Mouse (Mus musculus) midbrain, embryonic 11.5 days (tissue): ENCODE measurements around the gene Gm10300. TPM values are rescaled to one million over a fixed set of nuclear protein-coding genes. Genes with fewer than 3 reads are reported as not detected.

ENCODE experiments used
- ATAC-seq: fragments of 200-750 bp; cut with Nextera tagmentation; 2 replicates; pipeline ENCODE4 v1.8.0; 2017; ENCODE audit warnings: moderate TSS enrichment, moderate library complexity; ENCODE audit not compliant: low FRiP score
- DNase-seq: peaks from one replicate; pipeline ENCODE4 v3.0.0; 2015; ENCODE audit warnings: low spot score; ENCODE audit errors: missing footprints
- H3K27ac ChIP-seq: fragments of 300-500 bp; sonication (generic); 2 replicates; pipeline ENCODE4 v1.5.1; 2014; ENCODE audit warnings: low read depth, low read length
- H3K27me3 ChIP-seq: fragments of 300-500 bp; sonication (generic); 2 replicates; pipeline ENCODE4 v1.6.1; 2014; ENCODE audit warnings: mild to moderate bottlenecking, low read length, moderate library complexity, mixed read lengths; ENCODE audit not compliant: control insufficient read depth, insufficient read depth
- H3K36me3 ChIP-seq: fragments of 300-500 bp; sonication (generic); 2 replicates; pipeline ENCODE4 v1.6.1; 2014; ENCODE audit warnings: mild to moderate bottlenecking, low read length, moderate library complexity, mixed read lengths; ENCODE audit not compliant: control insufficient read depth, insufficient read depth
- H3K4me1 ChIP-seq: fragments of 300-500 bp; sonication (generic); 2 replicates; pipeline ENCODE4 v1.6.1; 2014; ENCODE audit warnings: low read length; ENCODE audit not compliant: control insufficient read depth, insufficient read depth
- H3K4me2 ChIP-seq: fragments of 300-500 bp; sonication (generic); 2 replicates; pipeline ENCODE4 v1.6.1; 2014; ENCODE audit warnings: mild to moderate bottlenecking, moderate library complexity
- H3K4me3 ChIP-seq: fragments of 300-500 bp; sonication (generic); 2 replicates; pipeline ENCODE4 v1.5.1; 2014; ENCODE audit warnings: low read depth, low read length
- H3K9ac ChIP-seq: fragments of 300-500 bp; sonication (generic); 2 replicates; pipeline ENCODE4 v1.6.1; 2014; ENCODE audit warnings: low read length
- H3K9me3 ChIP-seq: fragments of 300-500 bp; sonication (generic); 2 replicates; pipeline ENCODE4 v1.6.1; 2016; ENCODE audit warnings: low read length; ENCODE audit not compliant: control insufficient read depth
- WGBS: fragments of 180-500 bp; shearing (Covaris S2); extraction: QIAGEN DNeasy Blood & Tissue Kit; methylation state at CpG from one replicate; pipeline ENCODE4 v1.1.7; 2014; 5-methylcytosine and 5-hydroxymethylcytosine counted together
- polyA plus RNA-seq: library from polyadenylated mRNA; unstranded; fragments of >200 nt; fragmentation: Nextera tagmentation; extraction: Ambion mirVana; gene quantifications from 2 replicates; pipeline ENCODE4 v1.2.1, GENCODE M21; 2014

The Gm10300 gene
- polyA plus RNA-seq, 1 experiment from 2014 or later: not detected

- WGBS: 26% methylated on average over 7 of the region's 7 CpGs
- Histone ChIP-seq H3K4me3 (no peak overlapping the region), H3K9me3 (no peaks in the 10 kb centered on the region), H3K9ac (no peak overlapping the region), H3K27ac (no peak overlapping the region), H3K4me1 (peaks cover 5% of the 10 kb centered on the region), H3K4me2 (no peak overlapping the region), H3K27me3 (no peaks in the 10 kb centered on the region), H3K36me3 (no peaks in the 10 kb centered on the region)
- DNase-seq (peak; percentile 95), ATAC-seq (no peak)
Observed at GRCm38 (mm10) chr4:132088921-132089320, 14.4 kb downstream of the Gm10300 start.

GRCm38 (mm10) chr4:132093136-132093535, 18.6 kb downstream of the Gm10300 start:
- ATAC-seq: no peak
- Histone ChIP-seq H3K4me1 (no peaks in the 10 kb centered on the region), H3K4me3 (no peak overlapping the region), H3K4me2 (no peak overlapping the region), H3K36me3 (no peaks in the 10 kb centered on the region), H3K9me3 (no peaks in the 10 kb centered on the region), H3K9ac (no peak overlapping the region), H3K27me3 (no peaks in the 10 kb centered on the region), H3K27ac (no peak overlapping the region)
- DNase-seq: peak; percentile 66
- WGBS: 79% methylated on average over 6 of the region's 6 CpGs

- H3K4me1 ChIP-seq: no peaks in the 10 kb centered on the region
- no peaks in the 10 kb centered on the region for H3K9me3 ChIP-seq
- no peak for ATAC-seq
- no peak overlapping the region for H3K9ac ChIP-seq
- no peak overlapping the region for H3K27ac ChIP-seq
- DNase-seq: no peak
- no peak overlapping the region for H3K4me3 ChIP-seq
- no peaks in the 10 kb centered on the region for H3K27me3 ChIP-seq
- WGBS: 93% methylated on average over 5 of the region's 5 CpGs
- no peak overlapping the region for H3K4me2 ChIP-seq
- H3K36me3 ChIP-seq: no peaks in the 10 kb centered on the region
Observed at GRCm38 (mm10) chr4:132093928-132094327, 19.4 kb downstream of the Gm10300 start.

- WGBS: 85% methylated on average over 7 of the region's 7 CpGs
- H3K9me3 ChIP-seq: no peaks in the 10 kb centered on the region
- DNase-seq (peak; percentile 0), ATAC-seq (no peak)
- H3K4me2 ChIP-seq: no peak overlapping the region
- no peaks in the 10 kb centered on the region for H3K4me1 ChIP-seq
- H3K36me3 ChIP-seq: no peaks in the 10 kb centered on the region
- H3K4me3 ChIP-seq: no peak overlapping the region
- H3K27ac ChIP-seq: no peak overlapping the region
- no peak overlapping the region for H3K9ac ChIP-seq
- H3K27me3 ChIP-seq: no peaks in the 10 kb centered on the region
Observed at GRCm38 (mm10) chr4:132095043-132095442, 20.5 kb downstream of the Gm10300 start.

- H3K9me3 ChIP-seq: no peaks in the 10 kb centered on the region
- 77% methylated on average over 5 of the region's 5 CpGs for WGBS
- no peaks in the 10 kb centered on the region for H3K27me3 ChIP-seq
- no peak overlapping the region for H3K4me2 ChIP-seq
- no peaks in the 10 kb centered on the region for H3K4me1 ChIP-seq
- no peak overlapping the region for H3K4me3 ChIP-seq
- H3K36me3 ChIP-seq: no peaks in the 10 kb centered on the region
- peak; percentile 77 for DNase-seq
- no peak for ATAC-seq
- H3K9ac ChIP-seq: no peak overlapping the region
- H3K27ac ChIP-seq: no peak overlapping the region
Observed at GRCm38 (mm10) chr4:132099548-132099947, 25.1 kb downstream of the Gm10300 start.

GRCm38 (mm10) chr4:132101152-132101551, 26.7 kb downstream of the Gm10300 start:
- 45% methylated on average over 3 of the region's 3 CpGs for WGBS
- Histone ChIP-seq H3K27ac (no peak overlapping the region), H3K4me2 (no peak overlapping the region), H3K9me3 (no peaks in the 10 kb centered on the region), H3K9ac (no peak overlapping the region), H3K27me3 (no peaks in the 10 kb centered on the region), H3K36me3 (no peaks in the 10 kb centered on the region), H3K4me3 (no peak overlapping the region), H3K4me1 (no peaks in the 10 kb centered on the region)
- no peak for ATAC-seq
- DNase-seq: no peak

GRCm38 (mm10) chr4:132108221-132108620, 33.7 kb downstream of the Gm10300 start:
- H3K27ac ChIP-seq: no peak overlapping the region
- DNase-seq: peak; percentile 66
- no peak overlapping the region for H3K9ac ChIP-seq
- no peaks in the 10 kb centered on the region for H3K27me3 ChIP-seq
- H3K9me3 ChIP-seq: no peaks in the 10 kb centered on the region
- H3K4me1 ChIP-seq: peaks cover 11% of the 10 kb centered on the region
- no peaks in the 10 kb centered on the region for H3K36me3 ChIP-seq
- no peak for ATAC-seq
- WGBS: 93% methylated on average over 7 of the region's 7 CpGs
- no peak overlapping the region for H3K4me2 ChIP-seq
- no peak overlapping the region for H3K4me3 ChIP-seq

GRCm38 (mm10) chr4:132111227-132111626, 36.7 kb downstream of the Gm10300 start:
- DNase-seq: peak; percentile 87
- no peak overlapping the region for H3K27ac ChIP-seq

GRCm38 (mm10) chr4:132113411-132114095, 39.1 kb downstream of the Gm10300 start:
- peaks cover 11% of the 10 kb centered on the region for H3K4me1 ChIP-seq
- no peaks in the 10 kb centered on the region for H3K36me3 ChIP-seq
- 41% methylated on average over 53 of the region's 53 CpGs for WGBS
- H3K27me3 ChIP-seq: no peaks in the 10 kb centered on the region
- peak overlapping the region; percentile 20; the same call in 1 of the 2 replicates for H3K4me3 ChIP-seq
- H3K9me3 ChIP-seq: no peaks in the 10 kb centered on the region
- H3K4me2 ChIP-seq: peak overlapping the region; percentile 36
- DNase-seq: peak; percentile 91
- H3K9ac ChIP-seq: peak overlapping the region; percentile 30; the same call in 1 of the 2 replicates
- ATAC-seq: no peak
- H3K27ac ChIP-seq: no peak overlapping the region

More at GRCm38 (mm10) chr4:132111227-132111626, 36.7 kb downstream of the Gm10300 start:
- no peaks in the 10 kb centered on the region for H3K27me3 ChIP-seq
- H3K9ac ChIP-seq: no peak overlapping the region
- peaks cover 11% of the 10 kb centered on the region for H3K4me1 ChIP-seq
- WGBS: 19% methylated on average over 4 of the region's 4 CpGs
- H3K4me2 ChIP-seq: no peak overlapping the region
- H3K36me3 ChIP-seq: no peaks in the 10 kb centered on the region
- H3K4me3 ChIP-seq: no peak overlapping the region
- ATAC-seq: no peak
- H3K9me3 ChIP-seq: no peaks in the 10 kb centered on the region
